Mouse (Mus musculus): ENCODE data around the gene Rpusd3.
A peak's percentile ranks its signal among the peaks of the same experiment; 100 is the strongest.

Rpusd3 gene

DNA sequence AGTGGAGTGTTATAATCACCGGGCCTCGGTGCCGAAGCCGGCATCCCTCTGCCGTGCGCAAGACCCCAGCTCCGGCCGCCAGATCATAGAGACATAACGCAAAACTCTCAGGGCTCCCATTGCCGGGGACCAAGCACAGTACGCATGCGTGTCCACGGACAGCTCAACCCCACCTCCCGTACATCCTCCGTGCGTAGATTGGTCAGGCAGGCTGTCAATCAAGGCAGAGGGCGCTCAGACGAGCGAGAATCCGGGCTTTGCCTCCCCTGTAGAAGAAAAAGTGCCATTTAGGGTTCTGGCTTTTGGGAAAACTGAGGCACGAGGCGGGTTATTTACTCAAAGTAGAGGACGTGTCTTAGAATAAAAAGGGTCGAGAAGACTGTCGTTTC is at the start of gene Rpusd3:
TSS of gene Rpusd3 (minus strand) at position 142 of the 389 bp plus-strand sequence.
- peak; percentile 97 to 99 for DNase-seq (ENCODE audit: low spot score in 2 of 2)

- DNase-seq (ENCODE audit: low spot score in 2 of 2), result no peak
Observed at GRCm38 (mm10) chr6:113468512-113468911, 49.4 kb upstream of the Rpusd3 start.

DNA sequence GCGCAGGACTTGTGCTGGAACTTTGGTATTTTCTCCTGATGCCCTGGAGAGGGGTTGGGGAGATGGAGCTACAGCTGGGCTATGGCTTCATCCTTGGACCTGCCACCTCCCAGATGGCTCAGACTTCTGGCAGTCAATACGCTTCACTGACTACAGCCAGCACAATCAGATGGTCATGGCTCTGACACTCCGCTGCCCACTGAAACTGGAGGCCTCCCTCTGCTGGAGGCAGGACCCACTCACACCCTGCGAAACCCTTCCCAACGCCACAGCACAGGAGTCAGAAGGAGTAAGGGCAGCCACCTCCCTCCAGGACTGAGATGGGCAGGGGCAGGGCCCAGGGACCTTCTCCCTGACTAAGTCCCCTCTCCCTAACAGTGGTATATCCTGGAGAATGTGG is 46.5 kb upstream of the Rpusd3 start:
- no peak for DNase-seq (ENCODE audit: low spot score in 2 of 2)

- DNase-seq (ENCODE audit: low spot score in 2 of 2), result no peak
Observed at GRCm38 (mm10) chr6:113464040-113464439, 44.9 kb upstream of the Rpusd3 start.

GRCm38 (mm10) chr6:113458635-113459034 is 39.5 kb upstream of the Rpusd3 start:
- no peak for DNase-seq (ENCODE audit: low spot score in 2 of 2)

GRCm38 (mm10) chr6:113457952-113458534 is 38.9 kb upstream of the Rpusd3 start, which contains the start of gene Il17re:
Il17re (plus strand) TSS chr6:113458484.
- no peak for DNase-seq (ENCODE audit: low spot score in 2 of 2)

DNA sequence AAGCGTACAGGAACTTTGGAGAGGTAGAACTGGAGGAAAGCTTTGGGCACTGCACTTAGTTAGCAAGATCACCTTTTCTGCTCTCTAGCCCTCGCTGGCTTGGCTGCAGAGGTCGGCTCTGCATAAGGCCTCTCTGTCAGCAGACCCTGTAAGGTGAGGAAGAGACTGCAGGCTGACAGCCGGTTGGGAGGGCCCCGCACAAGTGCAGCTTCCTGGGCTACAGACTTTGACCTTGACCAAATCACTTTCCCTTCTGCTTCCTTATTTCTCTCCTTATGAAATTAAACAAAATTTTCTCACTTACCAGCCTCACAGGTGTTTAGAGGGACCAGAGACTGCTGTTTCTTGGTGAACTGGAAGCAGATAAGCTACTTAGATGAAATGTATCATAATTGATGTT is 35.9 kb upstream of the Rpusd3 start:
- no peak for DNase-seq (ENCODE audit: low spot score in 2 of 2)

DNA sequence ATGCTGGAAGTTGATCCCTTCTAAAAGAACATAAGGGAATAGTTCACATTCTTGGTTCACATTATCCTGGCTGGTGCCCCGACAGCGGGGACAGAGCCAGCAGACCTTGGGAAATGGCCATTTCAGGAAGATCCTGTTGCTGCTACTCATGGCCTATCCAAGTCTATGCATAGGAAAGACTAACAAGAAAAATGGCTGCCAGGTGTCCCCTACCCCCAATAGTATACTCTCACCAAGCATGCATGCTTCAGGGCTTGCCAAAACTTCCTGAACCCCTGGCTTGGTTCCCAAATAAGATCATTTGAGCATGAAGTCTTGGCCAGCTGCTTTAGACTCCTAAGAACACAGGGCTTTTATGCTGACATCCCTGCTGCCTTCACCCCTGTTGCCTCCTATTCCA is 32.7 kb upstream of the Rpusd3 start:
- DNase-seq (ENCODE audit: low spot score in 2 of 2), result no peak

DNA sequence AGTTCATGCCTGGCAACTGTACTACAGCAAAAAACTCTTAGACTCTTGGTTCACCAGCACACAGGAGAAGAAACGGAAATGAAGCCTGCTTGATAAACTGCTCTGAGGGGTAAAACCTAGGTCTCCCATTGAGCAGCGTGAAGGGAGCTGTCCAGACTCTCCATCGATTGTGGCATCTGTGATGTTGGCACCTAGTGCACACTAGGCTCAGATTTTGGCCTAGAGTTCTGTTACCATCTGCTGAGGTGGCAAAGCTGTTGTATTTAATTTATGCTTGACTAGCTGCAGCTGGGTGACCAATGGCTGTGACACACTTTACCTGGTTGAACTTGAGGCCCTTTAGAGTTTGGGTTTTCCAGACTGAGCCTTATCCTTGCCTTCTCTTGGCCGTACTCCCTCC is 28.5 kb upstream of the Rpusd3 start:
- DNase-seq (ENCODE audit: low spot score in 2 of 2), result no peak

DNA sequence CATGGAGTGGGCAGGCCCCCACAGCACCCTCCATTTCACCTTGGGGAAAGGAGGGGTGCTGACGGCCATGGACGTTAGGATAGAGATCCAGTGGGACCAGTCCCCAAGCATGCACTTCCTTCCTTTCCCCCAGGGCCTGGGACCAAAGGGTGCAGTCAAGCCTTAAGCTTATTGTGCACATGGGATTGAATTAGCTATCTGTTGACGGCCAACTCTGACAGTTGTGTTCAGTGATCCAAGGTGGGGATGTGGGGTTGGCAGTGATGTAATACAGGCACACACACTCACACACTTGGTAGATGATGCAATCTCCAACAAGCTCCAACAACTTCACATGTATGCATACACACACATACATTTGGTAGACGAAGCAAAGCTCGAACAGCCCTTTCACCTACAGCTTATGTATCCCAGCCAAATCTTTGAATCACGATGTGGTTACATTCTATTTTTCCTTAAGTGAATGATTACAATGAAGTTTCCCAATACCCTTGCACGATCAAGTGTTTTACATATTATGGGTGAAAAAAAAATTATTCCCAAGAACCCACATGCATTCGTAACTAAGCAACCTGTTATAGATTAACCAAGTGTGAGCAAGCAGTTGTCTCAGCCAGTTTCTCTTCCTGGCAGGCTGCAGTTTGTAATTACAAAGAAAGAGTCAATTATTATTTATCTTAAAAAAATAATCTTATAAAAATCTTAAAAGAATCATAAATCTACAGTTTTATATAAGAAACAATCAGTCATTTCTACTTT is 25.2 kb upstream of the Rpusd3 start:
- DNase-seq (ENCODE audit: low spot score in 2 of 2), result no peak

GRCm38 (mm10) chr6:113443091-113443490 is 24.0 kb upstream of the Rpusd3 start:
- no peak for DNase-seq (ENCODE audit: low spot score in 2 of 2)

- peak; percentile 93 to 94 for DNase-seq (ENCODE audit: low spot score in 2 of 2)
Observed at GRCm38 (mm10) chr6:113442442-113443090, 23.4 kb upstream of the Rpusd3 start, which contains the start of gene Jagn1. Jagn1 (plus strand) TSS chr6:113442569.

DNA sequence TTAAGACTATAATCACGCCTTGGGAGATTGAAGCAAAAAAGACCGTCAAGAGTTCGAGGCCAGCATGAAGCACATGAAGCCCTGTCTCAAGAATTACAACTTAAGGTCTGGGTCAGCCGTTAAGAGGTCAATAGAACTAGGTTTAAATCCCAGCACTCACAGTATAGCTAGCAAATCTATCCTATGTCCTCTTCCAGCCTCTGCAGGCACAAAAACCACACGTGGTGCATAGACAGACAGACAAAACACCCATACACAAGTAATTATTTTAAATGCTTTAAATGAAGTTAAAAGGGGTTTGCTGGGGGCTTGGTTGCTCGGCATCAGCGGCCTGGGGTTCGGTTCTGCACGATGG is 22.9 kb upstream of the Rpusd3 start:
- DNase-seq (ENCODE audit: low spot score in 2 of 2), result no peak

GRCm38 (mm10) chr6:113441147-113441680 is 22.1 kb upstream of the Rpusd3 start:
- peak; percentile 58 to 71 for DNase-seq (ENCODE audit: low spot score in 2 of 2)

- DNase-seq (ENCODE audit: low spot score in 2 of 2), result no peak
Observed at GRCm38 (mm10) chr6:113440686-113441085, 21.5 kb upstream of the Rpusd3 start.

GRCm38 (mm10) chr6:113438721-113439430 is 19.7 kb upstream of the Rpusd3 start:
- no peak for DNase-seq (ENCODE audit: low spot score in 2 of 2)

DNA sequence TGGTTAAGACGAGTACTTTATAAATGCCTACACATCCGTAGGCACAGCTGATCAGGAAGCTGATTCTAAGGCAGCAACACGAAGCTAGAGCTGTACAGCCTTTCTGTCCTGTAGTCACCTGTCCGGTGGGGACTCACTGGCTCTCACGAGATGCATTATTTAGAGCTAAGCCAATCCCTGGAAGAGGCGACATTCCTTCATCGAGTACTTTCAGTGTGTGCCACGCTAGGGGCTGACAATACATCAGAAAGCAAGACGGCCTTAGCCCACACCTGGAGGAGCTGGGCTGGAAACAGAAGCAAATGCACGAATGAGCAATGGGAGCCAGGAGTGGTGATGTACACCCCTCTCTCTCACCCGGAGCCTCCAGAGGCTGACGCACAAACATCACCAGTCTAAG is 18.0 kb upstream of the Rpusd3 start:
- no peak for DNase-seq (ENCODE audit: low spot score in 2 of 2)

GRCm38 (mm10) chr6:113435664-113436205 is 16.6 kb upstream of the Rpusd3 start, which contains the start of gene Cidec:
Cidec (minus strand) TSS chr6:113435760.
- DNase-seq (ENCODE audit: low spot score in 2 of 2), result no peak

DNA sequence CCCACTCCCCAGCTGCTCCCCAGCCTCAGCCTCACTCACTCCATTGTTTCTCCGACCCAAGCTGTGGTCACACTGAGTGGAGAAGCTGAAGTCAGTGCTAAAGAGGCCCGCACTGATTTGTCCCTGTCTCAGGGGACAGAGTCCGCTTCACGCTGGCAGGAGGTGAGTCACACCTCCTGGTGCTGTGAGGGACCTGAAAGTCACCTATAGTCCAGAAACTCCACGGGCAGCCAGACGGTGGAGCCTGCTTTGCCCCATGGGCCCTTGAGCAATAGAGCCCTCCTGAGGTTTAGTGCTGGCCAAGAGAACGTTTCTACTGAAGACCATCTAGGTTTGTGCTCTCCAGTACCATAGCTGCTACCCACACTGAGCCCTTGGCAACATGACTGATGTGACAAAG is 15.6 kb upstream of the Rpusd3 start:
- DNase-seq (ENCODE audit: low spot score in 2 of 2), result no peak

DNA sequence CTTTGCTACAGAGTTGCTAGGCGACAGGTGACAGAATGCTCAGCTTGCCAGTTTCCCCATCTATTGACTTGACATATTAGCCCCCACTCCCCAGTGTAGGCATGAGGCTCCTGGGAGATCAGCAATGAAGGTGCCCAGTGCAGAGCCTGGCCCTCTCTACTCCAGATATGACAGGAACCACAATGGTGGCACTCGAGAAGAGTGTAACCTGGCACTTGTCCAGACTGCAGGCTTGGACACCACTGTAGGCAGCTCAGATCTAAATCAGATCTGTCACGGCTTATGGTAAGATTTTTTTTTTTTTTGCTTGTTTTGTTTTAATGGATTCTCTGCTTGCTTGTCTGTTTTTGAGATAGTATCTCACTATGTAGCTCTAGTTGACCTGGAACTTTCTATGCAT is 14.5 kb upstream of the Rpusd3 start:
- DNase-seq (ENCODE audit: low spot score in 2 of 2), result no peak

GRCm38 (mm10) chr6:113431801-113432200 is 12.7 kb upstream of the Rpusd3 start:
- DNase-seq (ENCODE audit: low spot score in 2 of 2), result no peak

DNA sequence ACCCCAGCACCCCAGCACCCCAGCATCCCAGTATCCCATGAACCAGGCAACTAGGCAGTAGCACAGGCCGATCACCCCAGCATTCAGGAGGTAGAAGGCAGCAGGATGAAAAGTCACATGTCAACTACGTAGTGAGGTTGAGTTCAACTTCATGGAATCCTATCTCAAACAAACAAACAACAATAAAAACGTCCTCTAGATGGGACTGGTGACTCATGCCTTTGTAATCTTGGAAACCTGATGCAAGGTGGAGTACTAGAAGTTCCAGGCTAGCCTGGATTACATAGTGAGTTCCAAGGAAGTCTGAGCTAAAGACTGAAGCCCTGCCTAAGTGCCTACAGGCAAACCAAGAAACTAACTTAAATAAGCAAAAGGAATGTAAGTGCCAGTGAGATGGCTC is 11.7 kb upstream of the Rpusd3 start:
- DNase-seq (ENCODE audit: low spot score in 2 of 2), result no peak

Data from right cerebral cortex, postnatal 10 days (tissue).